Mouse (Mus musculus): ENCODE measurements at regions not wholly inside any gene's neighbourhood (a gene's known extent, or its start where the extent isn't known, plus 50 kb on each side); places are given as distances from the start of the nearest gene placed in this dataset.
A peak's percentile ranks its signal among the peaks of the same experiment; 100 is the strongest.
"Not testable (repeated sequence)": the region's sequence is repeated elsewhere in the genome, so short reads cannot be mapped to it uniquely, and the experiment has no call there.

DNA sequence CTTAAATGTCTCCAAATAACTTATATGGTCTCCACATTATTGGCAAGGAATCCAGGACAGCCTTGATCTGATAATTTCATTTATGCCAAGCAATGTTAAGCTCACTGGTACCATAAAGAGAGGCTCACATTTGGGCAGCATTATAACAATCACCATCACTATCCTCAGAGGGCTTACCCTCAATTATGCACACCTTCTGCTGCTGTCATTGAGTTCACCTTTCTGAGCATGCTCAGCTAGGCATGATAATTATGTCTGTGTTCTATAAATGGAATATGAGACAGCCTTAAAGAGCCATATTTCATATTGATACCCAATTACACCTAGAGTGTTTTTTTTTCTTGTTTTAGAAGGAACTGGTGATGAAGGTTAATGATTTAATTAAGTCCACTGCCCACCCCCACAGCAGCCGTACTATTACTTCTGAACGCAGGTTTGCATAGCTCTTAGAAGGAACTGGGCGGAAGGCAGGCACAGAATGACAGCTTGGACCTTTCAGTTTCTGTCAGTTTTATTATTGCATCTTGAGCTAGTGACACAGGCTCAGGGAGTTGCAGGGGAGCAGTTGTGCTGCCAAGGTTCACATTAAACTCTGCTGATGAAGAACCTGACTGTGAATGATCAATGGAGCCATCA, 424.0 kb upstream of the Sphkap start:
- no peak for DNase-seq

GRCm38 (mm10) chr1:83830025-83830645, 422.1 kb upstream of the Sphkap start:
- DNase-seq: no peak

DNA sequence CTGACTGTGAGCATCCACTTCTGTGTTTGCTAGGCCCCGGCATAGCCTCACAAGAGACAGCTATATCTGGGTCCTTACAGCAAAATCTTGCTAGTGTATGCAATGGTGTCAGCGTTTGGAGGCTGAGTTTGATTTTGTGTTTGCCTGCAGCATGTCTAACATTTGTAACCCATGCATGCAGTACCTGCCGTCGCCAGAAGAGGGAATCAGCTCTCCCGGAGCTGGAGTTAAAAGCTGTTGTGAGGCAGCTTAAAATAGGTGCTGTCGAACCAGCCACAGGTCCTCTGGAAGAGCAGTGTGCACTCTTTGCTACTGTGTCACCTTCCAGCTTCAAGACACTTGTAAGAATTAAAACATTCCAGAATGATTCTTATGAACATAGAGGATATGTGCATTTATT, 403.2 kb upstream of the Sphkap start:
- DNase-seq: not testable (repeated sequence)

DNA sequence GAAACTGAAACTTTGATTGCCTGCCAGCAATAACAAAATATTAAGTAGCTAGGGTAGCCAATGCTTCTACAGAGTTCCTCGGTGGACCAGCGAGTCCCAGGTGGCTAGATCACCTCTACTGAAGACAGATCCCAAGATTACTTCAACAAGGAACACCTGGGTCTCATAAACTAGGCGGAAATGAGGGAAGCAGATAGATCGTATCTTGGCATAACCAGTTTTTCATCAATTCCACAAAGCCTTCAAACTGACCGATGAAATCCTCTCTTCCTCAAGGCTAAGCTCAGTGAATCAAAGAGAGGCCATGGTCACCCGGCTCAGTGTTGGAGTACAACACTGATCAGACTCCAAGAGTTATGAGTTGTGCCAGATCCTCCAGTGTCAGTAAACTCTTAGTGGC, 400.4 kb upstream of the Sphkap start:
- DNase-seq: no peak

GRCm38 (mm10) chr1:83803345-83804041, 395.5 kb upstream of the Sphkap start:
- no peak for DNase-seq

- DNase-seq: no peak
Observed at GRCm38 (mm10) chr1:83801759-83802158, 393.8 kb upstream of the Sphkap start.

DNA sequence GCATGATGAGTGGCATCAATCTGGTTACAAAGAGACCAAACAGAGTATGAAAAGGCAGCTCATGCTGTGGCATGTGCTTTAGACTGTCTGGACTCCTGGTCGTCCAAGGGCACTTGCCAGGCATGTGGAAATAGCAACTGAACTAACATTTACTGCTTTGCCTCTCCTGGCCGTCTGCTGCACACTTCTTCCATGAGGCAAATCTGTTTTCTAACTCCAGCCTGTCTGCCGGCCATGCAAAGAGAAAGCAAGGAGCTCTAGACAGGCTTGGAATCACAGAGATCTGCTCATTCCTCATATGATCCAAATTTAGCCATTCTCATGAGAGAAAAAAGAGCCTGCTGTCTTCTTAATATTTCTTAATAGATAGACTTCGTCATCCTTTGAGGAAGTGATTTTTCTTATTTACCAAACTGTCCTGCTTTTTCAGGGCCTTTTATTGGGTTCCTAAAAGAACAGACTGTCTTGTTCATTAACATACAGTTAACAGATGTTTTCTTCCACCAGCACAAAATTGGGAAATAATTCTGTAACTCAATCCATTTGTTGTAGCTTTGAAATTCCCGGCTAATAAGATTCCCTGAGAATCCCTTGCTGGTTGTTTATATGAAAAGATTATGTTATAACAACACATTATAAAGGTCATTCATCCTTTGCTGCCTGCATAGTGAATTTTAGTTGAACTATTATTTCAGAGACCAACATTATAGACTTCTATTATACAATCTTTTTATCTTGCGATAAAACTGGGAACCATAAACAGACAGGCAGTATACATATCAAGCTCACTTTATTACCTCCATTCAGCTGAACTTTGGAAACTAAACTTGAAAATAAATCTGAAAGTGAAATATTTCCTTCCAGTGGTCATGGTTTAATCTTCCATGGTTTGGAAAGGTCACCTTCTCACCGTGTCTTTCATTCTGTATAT, 389.2 kb upstream of the Sphkap start:
- DNase-seq: peak; percentile 7

DNA sequence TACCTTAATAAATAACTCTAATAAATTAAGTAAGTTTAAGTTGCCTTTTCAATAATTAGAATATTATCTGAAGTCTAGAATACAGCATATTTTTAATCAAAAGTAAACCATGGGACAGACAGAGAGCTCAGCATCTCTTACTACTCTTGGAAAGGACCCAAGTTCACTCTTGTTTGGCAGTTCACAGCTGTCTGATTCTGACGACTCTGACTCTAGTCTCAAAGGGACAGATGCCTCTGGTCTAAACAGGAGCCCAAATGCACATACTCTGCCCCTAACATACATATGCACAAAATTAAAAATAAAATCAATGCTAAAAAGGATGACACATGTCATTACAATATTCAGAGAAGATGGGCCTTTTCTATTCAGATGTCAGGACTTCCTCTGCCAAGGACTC, 369.2 kb upstream of the Sphkap start:
- DNase-seq: no peak

GRCm38 (mm10) chr1:83771160-83771559, 363.2 kb upstream of the Sphkap start:
- DNase-seq: no peak

GRCm38 (mm10) chr1:83761499-83761898, 353.5 kb upstream of the Sphkap start:
- no peak for DNase-seq

- peak; percentile 8 for DNase-seq
Observed at GRCm38 (mm10) chr1:83756866-83757265, 348.9 kb upstream of the Sphkap start.

GRCm38 (mm10) chr1:83755336-83755735, 347.3 kb upstream of the Sphkap start:
- DNase-seq: no peak

DNA sequence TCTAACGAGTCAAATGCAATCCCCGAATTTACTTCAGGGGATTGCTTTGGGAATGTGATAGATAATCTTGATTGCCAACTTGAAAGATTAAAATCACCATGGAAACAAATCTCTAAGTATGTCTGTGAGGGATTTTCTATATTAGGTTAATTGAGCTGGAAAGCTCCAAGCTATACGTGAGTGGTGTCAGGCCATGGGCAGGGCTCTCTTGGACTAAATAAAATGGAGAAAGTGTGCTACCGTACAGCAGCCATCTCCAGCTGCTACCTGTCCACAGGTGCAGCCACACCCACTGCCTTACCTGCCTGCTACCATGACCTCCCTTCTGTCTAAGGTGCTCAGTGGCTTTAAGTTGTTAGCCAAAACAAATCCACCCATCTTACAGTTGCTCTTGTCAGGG, 345.0 kb upstream of the Sphkap start:
- no peak for DNase-seq

GRCm38 (mm10) chr1:83748974-83749373, 341.0 kb upstream of the Sphkap start:
- no peak for DNase-seq

DNA sequence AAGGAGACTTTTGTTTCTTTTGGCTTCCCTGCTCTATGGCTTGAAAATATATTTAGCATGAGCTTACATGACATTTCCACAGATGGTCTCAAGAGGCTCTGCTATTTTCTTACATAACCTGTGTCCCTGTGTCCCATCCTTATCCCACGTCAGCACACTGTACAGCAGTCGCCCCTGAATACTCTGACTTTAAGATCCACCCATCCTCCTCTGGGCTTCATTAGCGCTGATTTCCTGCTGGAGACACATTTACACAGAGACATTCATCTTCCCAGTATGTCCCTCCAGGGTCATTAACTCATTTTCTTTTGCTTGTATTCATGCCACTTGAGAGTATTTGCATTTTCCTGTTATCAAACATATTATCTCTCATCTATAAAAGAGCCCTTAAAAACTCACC, 340.1 kb upstream of the Sphkap start:
- DNase-seq: no peak

DNA sequence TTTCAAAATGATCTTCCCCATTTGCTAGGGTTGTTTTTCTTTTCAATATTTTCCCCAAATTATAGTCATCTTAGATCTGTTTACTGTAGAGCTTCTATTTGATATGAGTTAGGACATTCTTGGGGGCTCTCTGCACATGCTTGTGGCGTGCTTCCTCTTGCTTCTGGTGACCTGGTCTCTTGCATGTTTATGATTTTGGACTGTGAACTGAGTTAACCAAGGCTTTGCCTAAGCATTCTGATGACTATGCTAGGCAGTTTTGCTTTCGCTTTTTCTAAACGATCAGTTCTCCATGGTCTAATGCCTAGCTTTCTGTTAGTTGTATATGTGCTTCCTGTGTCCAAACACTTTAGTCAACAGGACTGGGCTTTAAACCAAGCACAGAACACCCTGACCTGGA, 339.4 kb upstream of the Sphkap start:
- DNase-seq: no peak

GRCm38 (mm10) chr1:83746036-83746435, 338.0 kb upstream of the Sphkap start:
- peak; percentile 39 for DNase-seq

GRCm38 (mm10) chr1:83736428-83737117, 328.6 kb upstream of the Sphkap start:
- no peak for DNase-seq

DNA sequence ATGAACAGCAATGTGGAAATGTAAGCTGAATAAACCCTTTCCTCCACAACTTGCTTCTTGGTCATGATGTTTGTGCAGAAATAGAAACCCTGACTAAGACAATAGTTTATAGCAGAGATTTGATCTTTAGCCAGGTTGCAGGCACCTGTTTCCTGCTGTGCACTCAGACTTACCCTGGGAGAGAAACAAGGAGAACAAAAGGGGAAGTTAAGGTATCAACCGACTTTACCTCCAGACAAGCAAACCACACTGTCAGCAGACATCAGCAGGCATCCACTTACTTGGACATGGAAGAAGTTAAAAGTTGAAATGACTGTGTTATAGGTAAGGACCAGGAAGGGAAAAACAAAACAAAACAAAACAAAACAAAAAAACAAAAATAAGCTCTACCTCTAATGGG, 323.7 kb upstream of the Sphkap start:
- no peak for DNase-seq

DNA sequence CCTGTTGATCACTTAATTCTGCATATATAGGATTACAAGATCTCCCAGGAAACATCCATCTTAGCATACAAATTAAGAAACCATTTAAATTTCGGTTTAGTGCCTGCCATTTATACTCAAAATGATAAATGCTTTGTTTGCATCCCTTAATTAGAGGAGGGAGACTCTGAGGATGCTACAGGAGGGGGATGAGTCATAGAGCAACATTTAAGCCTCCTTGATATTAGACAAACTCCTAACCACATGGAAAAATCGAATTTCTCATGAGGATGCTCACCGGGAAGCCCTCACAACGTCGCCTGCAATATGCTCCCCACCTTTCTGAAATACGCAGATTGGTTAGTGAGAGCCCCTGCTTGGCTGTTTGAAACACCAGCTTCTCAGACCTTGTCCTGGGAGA, 320.8 kb upstream of the Sphkap start:
- DNase-seq: no peak

DNA sequence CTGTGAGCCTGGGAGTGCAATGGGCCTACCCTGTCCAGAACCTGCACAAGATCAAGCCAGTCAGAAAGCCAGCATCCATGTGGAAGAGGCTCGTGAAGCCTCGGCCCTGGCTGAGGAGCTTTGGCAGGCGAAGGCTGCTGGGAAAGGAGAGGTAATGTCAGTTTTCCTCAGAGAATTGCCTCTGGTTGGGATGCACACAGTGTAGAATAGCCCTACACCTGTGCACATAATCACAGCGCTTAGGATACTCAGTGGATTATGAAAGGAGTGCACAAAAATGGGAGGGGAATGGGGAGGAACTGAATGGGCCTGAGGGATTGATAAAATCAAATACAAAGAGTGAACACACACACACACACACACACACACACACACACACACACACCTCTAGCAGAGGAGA, 319.9 kb upstream of the Sphkap start:
- no peak for DNase-seq

- peak; percentile 12 for DNase-seq
Observed at GRCm38 (mm10) chr1:83727215-83727614, 319.2 kb upstream of the Sphkap start.

DNA sequence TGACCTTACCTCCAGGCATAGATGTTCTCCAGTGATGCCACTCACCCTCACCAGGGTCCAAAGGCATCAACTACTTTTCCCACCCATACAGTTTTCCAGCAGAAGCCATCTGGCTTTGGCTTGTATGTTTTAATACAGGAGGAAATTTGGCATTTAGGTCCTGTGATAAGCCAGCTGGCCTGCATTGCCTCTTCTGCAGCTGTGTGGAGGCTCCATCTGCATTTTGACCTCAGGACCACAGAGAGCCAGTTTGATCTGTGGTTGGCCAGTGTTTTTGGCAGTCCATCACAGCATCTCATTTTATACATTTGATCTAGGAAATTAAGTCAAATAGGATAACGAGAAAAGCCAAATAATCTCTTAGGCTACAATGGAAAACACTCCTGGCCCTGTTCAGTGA, 315.1 kb upstream of the Sphkap start:
- no peak for DNase-seq

Data from lung, postnatal 14 days (tissue).